Comparison of ENCODE assay signal across 14 mouse cellular contexts in genomic region chr3:153176325-153176724, GRCm38 (mm10).
DNase-seq lines count a peak whose midpoint lies in the region; ATAC-seq and TF ChIP-seq lines count a peak whose summit lies in the region.
"Had no signal": no experiment of that assay in that cellular context is flagged by ENCODE, and none has a peak within 500 bp of the region (broad histone marks: within the 10 kb centered on the region; RNA-seq: fewer than 3 reads in every experiment).

No protein-coding gene starts in this region.

- H3K4me2 ChIP-seq in forebrain, embryonic 11.5 days (ENCODE audit: low read depth, low read length, severe bottlenecking) = no peak overlapping the region
- no peak overlapping the region for H3K4me2 ChIP-seq in midbrain, embryonic 11.5 days
- no peak overlapping the region for H3K4me2 ChIP-seq in hindbrain, postnatal 0 days (ENCODE audit: low read depth, low read length)
- no peak overlapping the region for H3K4me2 ChIP-seq in midbrain, embryonic 16.5 days (ENCODE audit: low read length)
- H3K4me2 ChIP-seq: embryonic facial prominence, embryonic 13.5 days; limb, embryonic 15.5 days; neural tube, embryonic 12.5 days had no signal

- H3K9me3 ChIP-seq in forebrain, embryonic 11.5 days (ENCODE audit: control insufficient read depth, low read length) = no peaks in the 10 kb centered on the region
- H3K9me3 ChIP-seq in forebrain, embryonic 10.5 days = no peaks in the 10 kb centered on the region
- no peaks in the 10 kb centered on the region for H3K9me3 ChIP-seq in midbrain, embryonic 10.5 days (replicated peaks)
- H3K9me3 ChIP-seq in midbrain, embryonic 11.5 days (ENCODE audit: control insufficient read depth, low read length) = no peaks in the 10 kb centered on the region
- no peaks in the 10 kb centered on the region for H3K9me3 ChIP-seq in hindbrain, postnatal 0 days (ENCODE audit: low read length)
- H3K9me3 ChIP-seq in midbrain, embryonic 16.5 days (replicated peaks; ENCODE audit: control insufficient read depth, low read length, poor library complexity, severe bottlenecking) = no peaks in the 10 kb centered on the region
- H3K9me3 ChIP-seq: embryonic facial prominence, embryonic 13.5 days; limb, embryonic 15.5 days; neural tube, embryonic 12.5 days had no signal

- H3K4me3 ChIP-seq in forebrain, embryonic 11.5 days (ENCODE audit: low read depth, low read length) = no peak overlapping the region
- no peak overlapping the region for H3K4me3 ChIP-seq in forebrain, embryonic 10.5 days
- H3K4me3 ChIP-seq in midbrain, embryonic 10.5 days = no peak overlapping the region
- H3K4me3 ChIP-seq in midbrain, embryonic 11.5 days (ENCODE audit: low read depth, low read length) = no peak overlapping the region
- no peak overlapping the region for H3K4me3 ChIP-seq in hindbrain, postnatal 0 days (ENCODE audit: low read length)
- no peak overlapping the region for H3K4me3 ChIP-seq in midbrain, embryonic 16.5 days (ENCODE audit: low read depth, low read length)
- H3K4me3 ChIP-seq: embryonic facial prominence, embryonic 13.5 days; limb, embryonic 15.5 days; neural tube, embryonic 12.5 days had no signal

- H3K4me1 ChIP-seq in forebrain, embryonic 11.5 days (replicated peaks; ENCODE audit: control insufficient read depth, insufficient read depth, low read length) = no peaks in the 10 kb centered on the region
- peaks cover 14% of the 10 kb centered on the region for H3K4me1 ChIP-seq in forebrain, embryonic 10.5 days
- peaks cover 10% of the 10 kb centered on the region for H3K4me1 ChIP-seq in midbrain, embryonic 10.5 days
- H3K4me1 ChIP-seq in midbrain, embryonic 11.5 days (ENCODE audit: control insufficient read depth, insufficient read depth, low read length) = no peaks in the 10 kb centered on the region; the same call in 1 of the 2 replicates
- H3K4me1 ChIP-seq in hindbrain, postnatal 0 days (ENCODE audit: insufficient read depth, low read length) = no peaks in the 10 kb centered on the region
- 0 out of 2 replicates have a peak, but pooled peaks cover 3% of the 10 kb centered on the region for H3K4me1 ChIP-seq in midbrain, embryonic 16.5 days (ENCODE audit: control insufficient read depth, insufficient read depth, low read length)
- H3K4me1 ChIP-seq: limb, embryonic 15.5 days; neural tube, embryonic 12.5 days had no signal

- 44% methylated on average over 6 of the region's 6 CpGs for WGBS in forebrain, embryonic 11.5 days
- 54% methylated on average over 6 of the region's 6 CpGs for WGBS in forebrain, embryonic 10.5 days
- WGBS in midbrain, embryonic 10.5 days = 49% methylated on average over 6 of the region's 6 CpGs
- 64% methylated on average over 6 of the region's 6 CpGs for WGBS in midbrain, embryonic 11.5 days
- WGBS in hindbrain, postnatal 0 days = 33% methylated on average over 6 of the region's 6 CpGs
- WGBS in midbrain, embryonic 16.5 days = 35% methylated on average over 6 of the region's 6 CpGs

- 0 out of 2 replicates have a peak, but pooled peaks have one; percentile 53 for ATAC-seq in forebrain, embryonic 11.5 days (replicated peaks; ENCODE audit: low FRiP score)
- no peak for ATAC-seq in midbrain, embryonic 11.5 days (ENCODE audit: low FRiP score)
- no peak for ATAC-seq in hindbrain, postnatal 0 days
- peak; percentile 36; the same call in 1 of the 2 replicates for ATAC-seq in midbrain, embryonic 16.5 days

- peak; percentile 32; the same call in 1 of the 2 replicates for TF ChIP-seq CTCF in hindbrain, postnatal 0 days (IDR thresholded peaks at IDR 0.05; ENCODE audit: low read depth)

- H3K27ac ChIP-seq in forebrain, embryonic 11.5 days (ENCODE audit: low read depth, low read length) = no peak overlapping the region
- no peak overlapping the region for H3K27ac ChIP-seq in forebrain, embryonic 10.5 days
- no peak overlapping the region for H3K27ac ChIP-seq in midbrain, embryonic 10.5 days (replicated peaks)
- no peak overlapping the region for H3K27ac ChIP-seq in midbrain, embryonic 11.5 days (ENCODE audit: low read depth, low read length)
- no peak overlapping the region for H3K27ac ChIP-seq in hindbrain, postnatal 0 days
- no peak overlapping the region; the same call in 1 of the 2 replicates for H3K27ac ChIP-seq in midbrain, embryonic 16.5 days (ENCODE audit: low read length)
- H3K27ac ChIP-seq: embryonic facial prominence, embryonic 13.5 days; limb, embryonic 15.5 days; neural tube, embryonic 12.5 days had no signal

- H3K27me3 ChIP-seq in forebrain, embryonic 11.5 days (ENCODE audit: control insufficient read depth, insufficient read depth, low read length) = no peaks in the 10 kb centered on the region
- H3K27me3 ChIP-seq in forebrain, embryonic 10.5 days (ENCODE audit: poor library complexity, severe bottlenecking) = no peaks in the 10 kb centered on the region
- no peaks in the 10 kb centered on the region for H3K27me3 ChIP-seq in midbrain, embryonic 10.5 days (ENCODE audit: low read depth, poor library complexity, severe bottlenecking)
- no peaks in the 10 kb centered on the region for H3K27me3 ChIP-seq in midbrain, embryonic 11.5 days (ENCODE audit: control insufficient read depth, insufficient read depth, low read length)
- H3K27me3 ChIP-seq in hindbrain, postnatal 0 days (ENCODE audit: insufficient read depth, low read length) = no peaks in the 10 kb centered on the region
- H3K27me3 ChIP-seq in midbrain, embryonic 16.5 days (ENCODE audit: control insufficient read depth, insufficient read depth, low read depth, low read length) = no peaks in the 10 kb centered on the region
- H3K27me3 ChIP-seq: embryonic facial prominence, embryonic 13.5 days; limb, embryonic 15.5 days; neural tube, embryonic 12.5 days had no signal

- DNase-seq in forebrain, embryonic 11.5 days (ENCODE audit: low spot score) = no peak
- DNase-seq in forebrain, embryonic 10.5 days (ENCODE audit: extremely low spot score, low spot score) = no peak
- DNase-seq in midbrain, embryonic 10.5 days (ENCODE audit: low spot score) = peak; percentile 24
- DNase-seq in midbrain, embryonic 11.5 days (ENCODE audit: low spot score, missing footprints) = no peak
- peak; percentile 15 for DNase-seq in hindbrain, postnatal 0 days (ENCODE audit: low spot score)
- DNase-seq in urinary bladder, postnatal 14 days (ENCODE audit: low spot score) = no peak
- DNase-seq in adrenal gland, adult 2 months = no peak
- DNase-seq: heart, postnatal 14 days; right cerebral cortex, adult 18-20 months; thymus, postnatal 36 days had no signal

- H3K36me3 ChIP-seq in forebrain, embryonic 11.5 days (ENCODE audit: control insufficient read depth, insufficient read depth, low read length) = no peaks in the 10 kb centered on the region
- H3K36me3 ChIP-seq in forebrain, embryonic 10.5 days (replicated peaks) = no peaks in the 10 kb centered on the region
- H3K36me3 ChIP-seq in midbrain, embryonic 10.5 days = no peaks in the 10 kb centered on the region
- no peaks in the 10 kb centered on the region for H3K36me3 ChIP-seq in midbrain, embryonic 11.5 days (ENCODE audit: control insufficient read depth, insufficient read depth, low read length)
- H3K36me3 ChIP-seq in hindbrain, postnatal 0 days (ENCODE audit: insufficient read depth, low read length) = no peaks in the 10 kb centered on the region
- H3K36me3 ChIP-seq in midbrain, embryonic 16.5 days (ENCODE audit: control insufficient read depth, insufficient read depth, low read length) = no peaks in the 10 kb centered on the region
- H3K36me3 ChIP-seq: embryonic facial prominence, embryonic 13.5 days; limb, embryonic 15.5 days; neural tube, embryonic 12.5 days had no signal

- no peak overlapping the region for H3K9ac ChIP-seq in forebrain, embryonic 11.5 days (ENCODE audit: low read length)
- H3K9ac ChIP-seq in midbrain, embryonic 11.5 days (ENCODE audit: low read length) = no peak overlapping the region
- no peak overlapping the region for H3K9ac ChIP-seq in hindbrain, postnatal 0 days (replicated peaks; ENCODE audit: low read length)
- no peak overlapping the region for H3K9ac ChIP-seq in midbrain, embryonic 16.5 days (ENCODE audit: low read depth, low read length)
- H3K9ac ChIP-seq: embryonic facial prominence, embryonic 13.5 days; limb, embryonic 15.5 days; neural tube, embryonic 12.5 days had no signal

Comparison
In these comparisons a context has a peak if more than half of its experiments do, and no peak if none do; other contexts are left out.
1. ATAC-seq: peak in forebrain, embryonic 11.5 days (single experiment) and midbrain, embryonic 16.5 days (single experiment); none in midbrain, embryonic 11.5 days (single experiment) and hindbrain, postnatal 0 days (single experiment).
2. DNase-seq: peak in midbrain, embryonic 10.5 days (single experiment) and hindbrain, postnatal 0 days (single experiment); none in forebrain, embryonic 11.5 days (single experiment), forebrain, embryonic 10.5 days (single experiment), midbrain, embryonic 11.5 days (single experiment), urinary bladder, postnatal 14 days (single experiment) and adrenal gland, adult 2 months (single experiment).